Mouse (Mus musculus): ENCODE measurements around the gene P4ha2.

Gene P4ha2

DNA sequence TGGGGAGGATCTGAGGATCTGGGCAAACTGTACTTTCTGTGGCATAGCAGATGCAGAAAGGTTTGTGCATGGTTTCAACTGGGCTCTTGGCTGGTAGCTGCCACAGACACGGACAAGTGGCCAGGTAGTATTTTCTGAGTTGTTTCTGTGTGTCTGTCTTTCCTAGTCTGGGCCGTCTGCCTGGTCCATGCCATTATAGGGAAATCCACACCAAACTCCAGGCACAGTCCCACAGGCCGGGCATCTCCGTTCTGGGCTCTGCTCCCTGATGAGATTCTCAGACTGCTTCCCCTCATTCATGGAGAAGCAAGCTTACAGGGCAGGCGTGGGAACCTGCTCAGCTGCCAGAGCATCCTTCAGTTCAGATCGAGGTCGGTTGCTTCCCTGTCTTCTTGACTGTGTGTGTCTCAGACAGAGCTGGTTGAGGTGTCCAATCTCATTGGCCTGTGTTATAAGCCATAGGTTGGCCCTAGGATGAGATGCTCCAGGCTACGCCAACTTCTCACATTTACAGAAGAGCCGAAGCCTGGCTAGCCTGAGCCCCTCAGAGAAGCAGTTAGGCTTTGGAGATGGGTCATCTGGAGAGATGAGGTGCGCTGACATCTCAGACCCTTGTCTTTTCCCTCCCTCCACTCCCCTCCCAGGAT, at the start of gene P4ha2:
TSS of gene P4ha2 (plus strand) at position 51 of the 647 bp plus-strand sequence.
- no peak for DNase-seq (ENCODE audit: low spot score)

GRCm38 (mm10) chr11:54050205-54050604, 49.7 kb upstream of the P4ha2 start:
- DNase-seq (ENCODE audit: low spot score): no peak

- DNase-seq (ENCODE audit: low spot score): no peak
These were observed 48.7 kb upstream of the P4ha2 start for GRCm38 (mm10) chr11:54051161-54051560.

DNA sequence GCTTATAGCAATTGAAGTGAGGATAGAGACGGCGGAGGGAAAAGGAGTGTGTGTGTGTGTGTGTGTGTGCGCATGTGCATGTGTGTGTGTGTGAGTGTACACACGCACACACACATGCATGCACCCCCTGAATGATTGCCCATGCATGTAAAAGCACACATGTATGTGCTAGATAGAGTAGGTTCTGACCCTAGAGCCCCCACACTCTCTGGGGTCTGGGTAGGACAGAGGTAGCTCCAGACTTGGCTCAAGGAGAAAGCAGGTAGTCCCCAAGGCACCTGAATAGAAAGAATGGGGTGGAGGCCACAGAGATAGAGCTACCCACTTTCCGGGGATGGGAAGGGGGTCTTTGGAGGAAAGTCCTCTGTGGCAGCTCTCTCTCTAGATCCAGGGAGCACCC, 47.8 kb upstream of the P4ha2 start:
- DNase-seq (ENCODE audit: low spot score): no peak

DNA sequence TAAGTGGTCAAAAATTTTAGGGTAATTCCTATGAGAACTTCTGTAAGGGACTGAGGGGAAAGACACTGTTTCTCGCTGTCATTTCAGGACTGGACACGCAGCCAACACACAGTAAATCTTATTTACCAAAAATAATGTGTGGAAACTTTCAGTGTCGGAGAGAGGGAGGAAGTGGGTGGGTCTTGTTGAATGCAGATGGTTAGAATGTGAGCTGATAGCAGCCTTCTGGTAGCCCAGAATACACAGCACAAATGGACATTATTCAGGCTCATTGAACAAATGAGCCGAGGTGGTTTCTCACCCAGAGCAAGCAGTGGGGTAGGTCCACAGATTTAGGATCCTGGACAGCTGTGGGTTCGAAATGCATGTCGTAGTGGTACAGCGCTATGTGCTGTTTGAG, 46.8 kb upstream of the P4ha2 start:
- DNase-seq (ENCODE audit: low spot score): no peak

DNA sequence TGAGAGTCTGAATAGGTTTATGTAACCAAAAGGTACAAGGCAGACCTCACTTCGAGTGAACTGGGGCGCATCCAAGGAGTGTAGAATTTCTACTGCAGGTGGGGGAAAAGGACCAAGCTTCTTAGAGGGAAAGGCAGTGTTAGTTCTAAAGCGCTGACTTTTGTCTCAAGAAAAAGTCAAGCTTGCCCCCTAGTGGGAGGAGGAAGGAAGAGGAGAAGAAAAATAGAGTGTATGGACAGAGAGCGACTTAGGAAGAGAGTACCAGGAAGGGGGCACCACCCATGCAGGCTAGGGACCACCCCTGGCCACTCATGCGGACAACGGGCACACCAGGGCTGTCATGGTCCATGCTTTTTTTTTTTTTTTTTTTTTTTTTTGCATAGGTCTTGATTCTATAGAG, 45.6 kb upstream of the P4ha2 start:
- DNase-seq (ENCODE audit: low spot score): no peak

DNA sequence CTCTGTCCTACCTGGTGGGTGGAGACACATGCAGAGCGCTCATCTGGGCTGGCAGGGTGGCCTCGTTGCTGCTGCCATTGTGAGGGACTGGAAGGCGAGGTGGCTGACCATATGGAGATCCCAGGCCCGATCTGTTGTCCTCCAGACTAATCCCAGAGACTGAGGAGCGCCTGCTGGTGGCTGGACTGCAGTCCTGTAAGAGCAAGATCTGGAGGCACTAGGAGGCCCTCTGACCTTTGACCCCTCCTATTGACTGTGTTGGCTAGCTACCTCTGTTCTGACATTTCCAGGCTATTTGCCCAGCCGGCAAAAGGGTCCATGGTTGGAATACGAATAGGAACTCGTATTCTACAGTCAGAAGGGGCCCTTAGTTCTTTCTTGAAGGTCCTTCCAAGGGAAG, 43.8 kb upstream of the P4ha2 start:
- DNase-seq (ENCODE audit: low spot score): no peak

DNA sequence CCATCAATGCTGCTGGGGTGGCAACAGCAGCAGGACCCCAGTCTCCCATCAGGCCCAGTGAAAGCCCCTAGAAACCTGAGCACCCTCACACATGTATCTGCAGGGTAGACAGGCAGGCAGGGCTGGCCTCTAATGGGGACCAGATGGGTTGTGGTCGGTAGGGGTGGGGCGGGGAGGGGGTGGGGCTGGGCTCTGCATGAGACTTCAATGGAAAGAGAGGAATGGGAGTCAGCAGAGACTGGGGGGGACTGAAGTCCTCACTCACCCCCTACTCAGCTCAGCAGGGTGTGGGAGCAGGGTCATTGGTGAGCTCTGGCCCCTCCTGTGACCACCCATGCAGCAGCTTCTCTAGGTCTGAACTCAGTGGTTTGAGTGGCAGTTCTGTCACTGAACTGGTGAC, 42.5 kb upstream of the P4ha2 start:
- no peak for DNase-seq (ENCODE audit: low spot score)

DNA sequence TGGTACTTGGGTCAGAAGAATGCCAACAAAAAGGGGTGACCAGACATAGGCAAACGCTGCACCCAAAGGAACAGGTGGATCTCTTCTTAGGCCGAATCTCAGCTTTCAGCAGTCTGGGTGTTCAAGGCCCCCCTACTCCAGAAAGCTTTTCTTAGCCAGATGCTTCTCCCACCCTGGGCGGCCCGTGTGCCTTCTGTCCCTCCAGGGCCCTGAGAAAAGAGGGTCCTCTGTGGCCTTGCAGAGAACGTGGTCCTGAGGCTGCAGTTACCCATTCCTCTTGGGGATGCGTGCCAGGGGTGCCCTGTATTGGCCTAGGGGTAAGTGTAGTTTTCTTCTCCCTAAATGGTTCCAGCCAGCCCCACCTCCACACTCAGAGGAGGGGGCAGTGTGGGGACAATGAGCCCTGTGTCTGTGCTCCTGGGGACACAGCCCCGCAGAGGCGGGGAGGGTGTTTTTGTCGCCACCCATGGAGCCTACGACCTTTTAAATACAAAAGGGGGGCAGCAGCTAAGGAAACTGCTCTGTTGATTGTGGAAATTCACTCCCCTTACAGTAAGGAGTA, 41.8 kb upstream of the P4ha2 start:
- DNase-seq (ENCODE audit: low spot score): no peak

- no peak for DNase-seq (ENCODE audit: low spot score)
These were observed 41.3 kb upstream of the P4ha2 start for GRCm38 (mm10) chr11:54058643-54059042.

DNA sequence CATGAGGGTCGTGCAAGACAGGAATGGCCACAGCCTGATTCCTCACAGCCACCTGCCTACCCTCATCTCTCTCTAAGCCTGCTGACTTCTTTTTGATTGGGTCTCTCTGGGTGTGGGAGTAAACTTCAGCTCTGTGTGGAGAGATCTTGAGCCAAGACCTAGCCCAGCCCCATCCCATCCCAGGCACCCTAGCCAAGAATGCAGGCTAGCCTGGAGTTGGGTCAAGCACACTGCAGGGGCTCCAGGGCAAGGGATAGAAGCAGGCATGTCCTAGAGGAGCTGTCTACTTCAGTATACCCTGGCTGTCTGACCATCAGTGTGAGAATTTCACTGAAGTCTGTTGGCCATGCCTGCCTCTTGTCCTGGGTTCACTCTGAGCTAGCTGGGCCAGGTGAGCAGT, 40.4 kb upstream of the P4ha2 start:
- DNase-seq (ENCODE audit: low spot score): no peak

GRCm38 (mm10) chr11:54060316-54060715, 39.6 kb upstream of the P4ha2 start:
- DNase-seq (ENCODE audit: low spot score): no peak

DNA sequence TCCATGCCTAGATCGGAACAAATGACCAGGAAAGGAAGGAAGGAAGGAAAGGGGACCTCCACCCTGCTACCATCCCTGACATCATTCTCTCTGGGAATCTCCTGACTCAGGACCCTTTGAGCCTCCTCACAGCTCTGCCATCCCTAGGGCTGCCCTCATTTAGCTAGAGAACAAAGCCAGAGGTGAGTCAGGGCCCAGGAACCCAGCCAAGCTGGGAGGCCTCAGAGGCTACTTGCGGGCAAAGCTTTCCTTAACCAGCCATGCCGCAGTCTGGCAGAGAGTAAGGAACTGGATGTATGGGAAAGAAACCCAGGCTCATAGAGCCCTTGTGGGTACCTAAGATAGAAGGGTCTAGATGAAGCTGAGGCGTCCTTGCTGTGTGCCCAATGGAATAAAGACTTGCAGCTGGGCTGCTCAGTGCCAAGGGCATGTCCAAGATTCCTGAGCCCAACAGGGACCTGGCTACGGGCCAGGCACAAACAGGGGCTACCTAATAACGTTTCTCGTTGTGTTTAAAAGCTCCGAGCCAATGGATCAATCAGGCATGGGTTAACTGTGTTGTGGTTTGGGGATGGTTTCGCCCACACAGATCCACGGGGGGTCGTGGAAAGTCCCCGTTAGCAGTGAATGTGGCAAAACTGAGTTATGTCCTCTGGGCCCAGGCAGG, 37.7 kb upstream of the P4ha2 start:
- DNase-seq (ENCODE audit: low spot score): no peak

- DNase-seq (ENCODE audit: low spot score): no peak
These were observed 37.0 kb upstream of the P4ha2 start for GRCm38 (mm10) chr11:54062753-54063471.

- DNase-seq (ENCODE audit: low spot score): no peak
These were observed 36.5 kb upstream of the P4ha2 start for GRCm38 (mm10) chr11:54063472-54063775.

- DNase-seq (ENCODE audit: low spot score): no peak
These were observed 35.4 kb upstream of the P4ha2 start for GRCm38 (mm10) chr11:54064412-54064978.

- no peak for DNase-seq (ENCODE audit: low spot score)
These were observed 34.6 kb upstream of the P4ha2 start for GRCm38 (mm10) chr11:54065106-54065914.

GRCm38 (mm10) chr11:54065915-54066178, 34.0 kb upstream of the P4ha2 start:
- no peak for DNase-seq (ENCODE audit: low spot score)

- DNase-seq (ENCODE audit: low spot score): no peak
These were observed 33.5 kb upstream of the P4ha2 start for GRCm38 (mm10) chr11:54066400-54066799.

- DNase-seq (ENCODE audit: low spot score): no peak
These were observed 32.4 kb upstream of the P4ha2 start for GRCm38 (mm10) chr11:54067318-54067995.

GRCm38 (mm10) chr11:54067996-54068519, 31.8 kb upstream of the P4ha2 start:
- DNase-seq (ENCODE audit: low spot score): no peak
